Mouse (Mus musculus): ENCODE measurements around the gene Cd109.

The Cd109 gene

GRCm38 (mm10) chr9:78615401-78616021, at the start of gene Cd109:
Gene Cd109 (plus strand): TSS chr9:78615546.
- DNase-seq, result peak; percentile 38 to 47

- DNase-seq, result no peak
Observed at GRCm38 (mm10) chr9:78569934-78570333, 45.4 kb upstream of the Cd109 start.

- no peak for DNase-seq
Observed at GRCm38 (mm10) chr9:78576466-78576865, 38.9 kb upstream of the Cd109 start.

GRCm38 (mm10) chr9:78578824-78579223, 36.5 kb upstream of the Cd109 start:
- DNase-seq, result no peak

- DNase-seq, result no peak
Observed at GRCm38 (mm10) chr9:78579644-78580396, 35.5 kb upstream of the Cd109 start.

- no peak for DNase-seq
Observed at GRCm38 (mm10) chr9:78587218-78587883, 28.0 kb upstream of the Cd109 start.

- peak; percentile 96 for DNase-seq
Observed at GRCm38 (mm10) chr9:78587914-78588313, 27.4 kb upstream of the Cd109 start, which contains the start of gene Slc17a5. Gene Slc17a5 (minus strand): TSS chr9:78588041.

GRCm38 (mm10) chr9:78588411-78589033, 26.8 kb upstream of the Cd109 start:
- DNase-seq, result peak; percentile 34 to 38

- DNase-seq, result no peak
Observed at GRCm38 (mm10) chr9:78590471-78590870, 24.9 kb upstream of the Cd109 start.

GRCm38 (mm10) chr9:78595257-78595656, 20.1 kb upstream of the Cd109 start:
- no peak for DNase-seq

GRCm38 (mm10) chr9:78595769-78596555, 19.4 kb upstream of the Cd109 start:
- DNase-seq, result no peak

GRCm38 (mm10) chr9:78596834-78597233, 18.5 kb upstream of the Cd109 start:
- peak in 1 of 2 experiments; percentile 37 for DNase-seq

GRCm38 (mm10) chr9:78599927-78600326, 15.4 kb upstream of the Cd109 start:
- DNase-seq, result no peak

- DNase-seq, result peak in 1 of 2 experiments; percentile 28
Observed at GRCm38 (mm10) chr9:78601046-78601730, 14.2 kb upstream of the Cd109 start.

GRCm38 (mm10) chr9:78614201-78614600, 1.1 kb upstream of the Cd109 start:
- DNase-seq, result no peak

- no peak for DNase-seq
Observed at GRCm38 (mm10) chr9:78619285-78619684, 3.9 kb downstream of the Cd109 start.

GRCm38 (mm10) chr9:78623301-78623747, 8.0 kb downstream of the Cd109 start:
- no peak for DNase-seq

GRCm38 (mm10) chr9:78629991-78630390, 14.6 kb downstream of the Cd109 start:
- DNase-seq, result peak; percentile 14 to 25

GRCm38 (mm10) chr9:78631755-78632434, 16.5 kb downstream of the Cd109 start:
- DNase-seq, result no peak

GRCm38 (mm10) chr9:78633976-78634375, 18.6 kb downstream of the Cd109 start:
- DNase-seq, result no peak

- no peak for DNase-seq
Observed at GRCm38 (mm10) chr9:78641386-78641785, 26.0 kb downstream of the Cd109 start.

All from lung, postnatal 4 days (tissue).